Mouse (Mus musculus) midbrain, embryonic 14.5 days (tissue): ENCODE measurements around the gene Tbc1d8. TPM values are rescaled to one million over a fixed set of nuclear protein-coding genes. Genes with fewer than 3 reads are reported as not detected.

Source experiments
- ATAC-seq: fragments of 200-750 bp; cut with Nextera tagmentation; 2 replicates; pipeline ENCODE4 v1.8.0; 2017; ENCODE audit warnings: moderate number of reproducible peaks, moderate library complexity; ENCODE audit not compliant: low FRiP score, low TSS enrichment
- DNase-seq: peaks from one replicate; pipeline ENCODE4 v3.0.0-alpha.2; 2015
- H3K27ac ChIP-seq: fragments of 300-500 bp; sonication (generic); replicated peaks from 2 replicates; pipeline ENCODE4 v1.5.1; 2014; ENCODE audit warnings: mild to moderate bottlenecking, low read depth, low read length, moderate library complexity
- H3K27me3 ChIP-seq: fragments of 300-500 bp; sonication (generic); 2 replicates; pipeline ENCODE4 v1.6.1; 2014; ENCODE audit warnings: low read length, control low read depth, mixed read lengths; ENCODE audit not compliant: control insufficient read depth, insufficient read depth
- H3K36me3 ChIP-seq: fragments of 300-500 bp; sonication (generic); 2 replicates; pipeline ENCODE4 v1.6.1; 2014; ENCODE audit warnings: low read length, control low read depth; ENCODE audit not compliant: control insufficient read depth, insufficient read depth
- H3K4me1 ChIP-seq: fragments of 300-500 bp; sonication (generic); 2 replicates; pipeline ENCODE4 v1.6.1; 2014; ENCODE audit warnings: mild to moderate bottlenecking, antibody characterized with exemption, low read length, control low read depth; ENCODE audit not compliant: control insufficient read depth, insufficient read depth
- H3K4me2 ChIP-seq: fragments of 300-500 bp; sonication (generic); 2 replicates; pipeline ENCODE4 v1.6.1; 2014; ENCODE audit warnings: mild to moderate bottlenecking, low read length, moderate library complexity
- H3K4me3 ChIP-seq: fragments of 300-500 bp; sonication (generic); replicated peaks from 2 replicates; pipeline ENCODE4 v1.5.1; 2014; ENCODE audit warnings: low read depth, low read length
- H3K9ac ChIP-seq: fragments of 300-500 bp; sonication (generic); replicated peaks from 2 replicates; pipeline ENCODE4 v1.6.1; 2014; ENCODE audit warnings: mild to moderate bottlenecking, low read length, moderate library complexity
- H3K9me3 ChIP-seq: fragments of 300-500 bp; sonication (generic); 2 replicates; pipeline ENCODE4 v1.6.1; 2016; ENCODE audit warnings: low read length, control low read depth, mixed read lengths; ENCODE audit not compliant: control insufficient read depth
- WGBS: fragments of 180-500 bp; shearing (Covaris S2); extraction: QIAGEN DNeasy Blood & Tissue Kit; methylation state at CpG from one replicate; pipeline ENCODE4 v1.1.7; 2014; 5-methylcytosine and 5-hydroxymethylcytosine counted together
- polyA plus RNA-seq: library from polyadenylated mRNA; unstranded; fragments of >200 nt; fragmentation: Nextera tagmentation; extraction: Ambion mirVana; gene quantifications from 2 replicates; pipeline ENCODE4 v1.2.1, GENCODE M21; 2014

Tbc1d8 gene
- polyA plus RNA-seq, 1 experiment from 2014 or later, result 12.1 TPM

- Histone ChIP-seq H3K4me1 (no peaks in the 10 kb centered on the region), H3K27ac (no peak overlapping the region), H3K27me3 (no peaks in the 10 kb centered on the region), H3K36me3 (no peaks in the 10 kb centered on the region), H3K4me2 (no peak overlapping the region), H3K9me3 (no peaks in the 10 kb centered on the region), H3K9ac (no peak overlapping the region), H3K4me3 (no peak overlapping the region)
- no peak for ATAC-seq
- DNase-seq, result no peak
- 91% methylated on average over 6 of the region's 6 CpGs for WGBS
Observed at GRCm38 (mm10) chr1:39325228-39325627, 153.3 kb downstream of the Tbc1d8 start.

GRCm38 (mm10) chr1:39321954-39322353 lies 156.6 kb downstream of the Tbc1d8 start:
- 85% methylated on average over 6 of the region's 6 CpGs for WGBS
- H3K27ac ChIP-seq, result no peak overlapping the region
- no peak overlapping the region for H3K4me3 ChIP-seq
- no peaks in the 10 kb centered on the region for H3K9me3 ChIP-seq
- DNase-seq (no peak), ATAC-seq (no peak)
- H3K27me3 ChIP-seq, result no peaks in the 10 kb centered on the region
- H3K9ac ChIP-seq, result no peak overlapping the region
- no peak overlapping the region for H3K4me2 ChIP-seq
- no peaks in the 10 kb centered on the region for H3K36me3 ChIP-seq
- H3K4me1 ChIP-seq, result no peaks in the 10 kb centered on the region

Other genes starting within 250 kb of the Tbc1d8 start
- 449 and 521 TPM in 2 replicates for gene Rpl31, start 110.9 kb downstream of the Tbc1d8 start, polyA plus RNA-seq
- gene Cnot11, start 56.2 kb upstream of the Tbc1d8 start, polyA plus RNA-seq, result 16.9 and 21.0 TPM in 2 replicates
- gene Rnf149, start 98.7 kb upstream of the Tbc1d8 start, polyA plus RNA-seq, result 21.5 and 25.7 TPM in 2 replicates
- gene Creg2, start 172.7 kb upstream of the Tbc1d8 start, polyA plus RNA-seq, result 4.2 and 5.8 TPM in 2 replicates
- 0.13 and 0.22 TPM in 2 replicates for gene Rfx8, start 242.2 kb upstream of the Tbc1d8 start, polyA plus RNA-seq